Mouse (Mus musculus): ENCODE measurements around the gene Ccl12. TPM values are rescaled to one million over a fixed set of nuclear protein-coding genes. Genes with fewer than 3 reads are reported as not detected.
A peak's percentile ranks its signal among the peaks of the same experiment; 100 is the strongest.

Gene Ccl12
- total RNA-seq (2021) (1 to 10 TPM in 1 of 2 experiments, not detected in 1; 1.9 TPM), polyA plus RNA-seq (2012; rRNA removed) (1.7 and 1.8 TPM in 2 replicates)
- long read RNA-seq, result 0 reads

- TF ChIP-seq CTCF (IDR thresholded peaks at IDR 0.05), result no peak
- TF ChIP-seq EP300 (IDR thresholded peaks at IDR 0.05; ENCODE audit: insufficient read depth, low read depth, low read length), result no peak
- TF ChIP-seq POLR2A (IDR thresholded peaks at IDR 0.05; ENCODE audit: insufficient read depth, low read depth, low read length), result no peak
- Histone ChIP-seq H3K4me3 (no peak within 1 kb of the TSS), H3K27me3 (ENCODE audit: control insufficient read depth, insufficient read depth, low read length) (no peaks in the 10 kb centered on the region), H3K4me1 (ENCODE audit: control insufficient read depth, insufficient read depth, low read length) (no peaks in the 10 kb centered on the region), H3K9ac (ENCODE audit: low read depth, low read length) (no peak within 1 kb of the TSS), H3K36me3 (ENCODE audit: control insufficient read depth, insufficient read depth, low read length) (no peaks in the 10 kb centered on the region), H3K27ac (no peak within 1 kb of the TSS), H3K79me2 (replicated peaks; ENCODE audit: control insufficient read depth, insufficient read depth, low read length) (no peaks in the 10 kb centered on the region)
- 32% methylated on average over 2 of the region's 2 CpGs for WGBS
- no peak for DNase-seq
- intact Hi-C loops (cut with DNase I), result no loop called here
Measured at GRCm38 (mm10) chr11:82101529-82101928, at the start of gene Ccl12. Ccl12 (plus strand) TSS chr11:82101845.

- DNase-seq, result no peak
- H3K27ac ChIP-seq, result no peak overlapping the region
- H3K4me1 ChIP-seq (ENCODE audit: control insufficient read depth, insufficient read depth, low read length), result no peaks in the 10 kb centered on the region; the same call in 1 of the 2 replicates
- no peaks in the 10 kb centered on the region for H3K27me3 ChIP-seq (ENCODE audit: control insufficient read depth, insufficient read depth, low read length)
- no peaks in the 10 kb centered on the region for H3K79me2 ChIP-seq (replicated peaks; ENCODE audit: control insufficient read depth, insufficient read depth, low read length)
- WGBS, result 67% methylated on average over 7 of the region's 7 CpGs
- intact Hi-C loops (cut with DNase I), result no loop called here
- H3K9ac ChIP-seq (ENCODE audit: low read depth, low read length), result no peak overlapping the region
- H3K36me3 ChIP-seq (ENCODE audit: control insufficient read depth, insufficient read depth, low read length), result no peaks in the 10 kb centered on the region
- no peak for TF ChIP-seq EP300 (IDR thresholded peaks at IDR 0.05; ENCODE audit: insufficient read depth, low read depth, low read length)
- no peak for TF ChIP-seq POLR2A (IDR thresholded peaks at IDR 0.05; ENCODE audit: insufficient read depth, low read depth, low read length)
- TF ChIP-seq CTCF (IDR thresholded peaks at IDR 0.05), result no peak
- no peak overlapping the region for H3K4me3 ChIP-seq
Measured at GRCm38 (mm10) chr11:82053849-82054248, 47.8 kb upstream of the Ccl12 start.

GRCm38 (mm10) chr11:82057646-82058045 is 44.0 kb upstream of the Ccl12 start, which contains the start of gene Ccl11:
Ccl11 (plus strand) TSS chr11:82057823.
- no peaks in the 10 kb centered on the region for H3K27me3 ChIP-seq (ENCODE audit: control insufficient read depth, insufficient read depth, low read length)
- H3K27ac ChIP-seq, result no peak within 1 kb of the TSS
- DNase-seq, result no peak
- no peak within 1 kb of the TSS for H3K4me3 ChIP-seq
- intact Hi-C loops (cut with DNase I), result no loop called here
- H3K4me1 ChIP-seq (ENCODE audit: control insufficient read depth, insufficient read depth, low read length), result no peaks in the 10 kb centered on the region; the same call in 1 of the 2 replicates
- H3K79me2 ChIP-seq (replicated peaks; ENCODE audit: control insufficient read depth, insufficient read depth, low read length), result no peaks in the 10 kb centered on the region
- 62% methylated on average over 6 of the region's 6 CpGs for WGBS
- H3K36me3 ChIP-seq (ENCODE audit: control insufficient read depth, insufficient read depth, low read length), result no peaks in the 10 kb centered on the region
- H3K9ac ChIP-seq (ENCODE audit: low read depth, low read length), result no peak within 1 kb of the TSS
- TF ChIP-seq EP300 (IDR thresholded peaks at IDR 0.05; ENCODE audit: insufficient read depth, low read depth, low read length) (no peak), POLR2A (IDR thresholded peaks at IDR 0.05; ENCODE audit: insufficient read depth, low read depth, low read length) (no peak), CTCF (IDR thresholded peaks at IDR 0.05) (no peak)

- intact Hi-C loops (cut with DNase I), result no loop called here
- peak overlapping the region; percentile 23; the same call in 1 of the 2 replicates for H3K27ac ChIP-seq
- DNase-seq, result no peak
- H3K79me2 ChIP-seq (replicated peaks; ENCODE audit: control insufficient read depth, insufficient read depth, low read length), result no peaks in the 10 kb centered on the region
- no peaks in the 10 kb centered on the region for H3K36me3 ChIP-seq (ENCODE audit: control insufficient read depth, insufficient read depth, low read length)
- WGBS, result 69% methylated on average over 3 of the region's 3 CpGs
- H3K27me3 ChIP-seq (ENCODE audit: control insufficient read depth, insufficient read depth, low read length), result no peaks in the 10 kb centered on the region
- H3K4me1 ChIP-seq (ENCODE audit: control insufficient read depth, insufficient read depth, low read length), result peaks cover 3% of the 10 kb centered on the region; the same call in 1 of the 2 replicates
- no peak overlapping the region for H3K4me3 ChIP-seq
- no peak overlapping the region for H3K9ac ChIP-seq (ENCODE audit: low read depth, low read length)
- TF ChIP-seq CTCF (IDR thresholded peaks at IDR 0.05) (no peak), EP300 (IDR thresholded peaks at IDR 0.05; ENCODE audit: insufficient read depth, low read depth, low read length) (no peak), POLR2A (IDR thresholded peaks at IDR 0.05; ENCODE audit: insufficient read depth, low read depth, low read length) (peak; percentile 28; the same call in 1 of the 2 replicates)
Measured at GRCm38 (mm10) chr11:82062226-82062625, 39.4 kb upstream of the Ccl12 start.

- Histone ChIP-seq H3K27me3 (ENCODE audit: control insufficient read depth, insufficient read depth, low read length) (no peaks in the 10 kb centered on the region), H3K9ac (ENCODE audit: low read depth, low read length) (no peak overlapping the region), H3K36me3 (ENCODE audit: control insufficient read depth, insufficient read depth, low read length) (no peaks in the 10 kb centered on the region), H3K79me2 (replicated peaks; ENCODE audit: control insufficient read depth, insufficient read depth, low read length) (no peaks in the 10 kb centered on the region), H3K27ac (no peak overlapping the region), H3K4me1 (ENCODE audit: control insufficient read depth, insufficient read depth, low read length) (peaks cover 3% of the 10 kb centered on the region; the same call in 1 of the 2 replicates), H3K4me3 (no peak overlapping the region)
- no peak for TF ChIP-seq EP300 (IDR thresholded peaks at IDR 0.05; ENCODE audit: insufficient read depth, low read depth, low read length)
- TF ChIP-seq POLR2A (IDR thresholded peaks at IDR 0.05; ENCODE audit: insufficient read depth, low read depth, low read length), result no peak
- no peak for TF ChIP-seq CTCF (IDR thresholded peaks at IDR 0.05)
- 67% methylated on average over 2 of the region's 2 CpGs for WGBS
- no peak for DNase-seq
- intact Hi-C loops (cut with DNase I), result no loop called here
Measured at GRCm38 (mm10) chr11:82063454-82063853, 38.2 kb upstream of the Ccl12 start.

GRCm38 (mm10) chr11:82066953-82067571 is 34.6 kb upstream of the Ccl12 start:
- Histone ChIP-seq H3K4me3 (no peak overlapping the region), H3K36me3 (ENCODE audit: control insufficient read depth, insufficient read depth, low read length) (no peaks in the 10 kb centered on the region), H3K9ac (ENCODE audit: low read depth, low read length) (no peak overlapping the region), H3K27ac (no peak overlapping the region), H3K27me3 (ENCODE audit: control insufficient read depth, insufficient read depth, low read length) (no peaks in the 10 kb centered on the region), H3K4me1 (ENCODE audit: control insufficient read depth, insufficient read depth, low read length) (peaks cover 3% of the 10 kb centered on the region; the same call in 1 of the 2 replicates), H3K79me2 (replicated peaks; ENCODE audit: control insufficient read depth, insufficient read depth, low read length) (no peaks in the 10 kb centered on the region)
- 75% methylated on average over 7 of the region's 7 CpGs for WGBS
- intact Hi-C loops (cut with DNase I), result no loop called here
- DNase-seq, result no peak
- TF ChIP-seq POLR2A (IDR thresholded peaks at IDR 0.05; ENCODE audit: insufficient read depth, low read depth, low read length) (no peak), EP300 (IDR thresholded peaks at IDR 0.05; ENCODE audit: insufficient read depth, low read depth, low read length) (no peak), CTCF (IDR thresholded peaks at IDR 0.05) (no peak)
